Mouse (Mus musculus) embryonic facial prominence, embryonic 13.5 days (tissue): ENCODE measurements at regions not wholly inside any gene's neighbourhood (a gene's known extent, or its start where the extent isn't known, plus 50 kb on each side); places are given as distances from the start of the nearest gene placed in this dataset. TPM values are rescaled to one million over a fixed set of nuclear protein-coding genes. Genes with fewer than 3 reads are reported as not detected.

ENCODE experiments used
- ATAC-seq: fragments of 200-750 bp; cut with Nextera tagmentation; 2 replicates; pipeline ENCODE4 v1.8.0; 2017; ENCODE audit warnings: low read depth; ENCODE audit not compliant: insufficient number of reproducible peaks, insufficient read depth, low FRiP score, low TSS enrichment
- H3K27ac ChIP-seq: fragments of 300-500 bp; sonication (generic); 2 replicates; pipeline ENCODE4 v1.5.1; 2015; ENCODE audit warnings: moderate library complexity, mild to moderate bottlenecking, inconsistent platforms
- H3K27me3 ChIP-seq: fragments of 300-500 bp; sonication (generic); 2 replicates; pipeline ENCODE4 v1.6.1; 2015; ENCODE audit warnings: mild to moderate bottlenecking, inconsistent platforms
- H3K36me3 ChIP-seq: fragments of 300-500 bp; sonication (generic); 2 replicates; pipeline ENCODE4 v1.6.1; 2015; ENCODE audit warnings: mild to moderate bottlenecking, inconsistent platforms
- H3K4me1 ChIP-seq: fragments of 300-500 bp; sonication (generic); 2 replicates; pipeline ENCODE4 v1.6.1; 2015; ENCODE audit warnings: inconsistent platforms
- H3K4me2 ChIP-seq: fragments of 300-500 bp; sonication (generic); 2 replicates; pipeline ENCODE4 v1.6.1; 2015; ENCODE audit warnings: moderate library complexity, mild to moderate bottlenecking, inconsistent platforms
- H3K4me3 ChIP-seq: fragments of 300-500 bp; sonication (generic); 2 replicates; pipeline ENCODE4 v1.5.1; 2015; ENCODE audit warnings: mild to moderate bottlenecking, inconsistent platforms
- H3K9ac ChIP-seq: fragments of 300-500 bp; sonication (generic); 2 replicates; pipeline ENCODE4 v1.6.1; 2015; ENCODE audit warnings: mild to moderate bottlenecking, inconsistent platforms
- H3K9me3 ChIP-seq: fragments of 300-500 bp; sonication (generic); 2 replicates; pipeline ENCODE4 v1.6.1; 2016; ENCODE audit warnings: inconsistent platforms
- WGBS: fragments of 180-500 bp; shearing (Covaris S2); methylation state at CpG from one replicate; pipeline ENCODE4 v1.1.7; 2015; ENCODE audit warnings: mixed read lengths; 5-methylcytosine and 5-hydroxymethylcytosine counted together
- microRNA-seq: library from miRNA; unstranded; fragments of <30 nt; microRNA quantifications from one replicate; pipeline ENCODE4, GENCODE M21; 2016

DNA sequence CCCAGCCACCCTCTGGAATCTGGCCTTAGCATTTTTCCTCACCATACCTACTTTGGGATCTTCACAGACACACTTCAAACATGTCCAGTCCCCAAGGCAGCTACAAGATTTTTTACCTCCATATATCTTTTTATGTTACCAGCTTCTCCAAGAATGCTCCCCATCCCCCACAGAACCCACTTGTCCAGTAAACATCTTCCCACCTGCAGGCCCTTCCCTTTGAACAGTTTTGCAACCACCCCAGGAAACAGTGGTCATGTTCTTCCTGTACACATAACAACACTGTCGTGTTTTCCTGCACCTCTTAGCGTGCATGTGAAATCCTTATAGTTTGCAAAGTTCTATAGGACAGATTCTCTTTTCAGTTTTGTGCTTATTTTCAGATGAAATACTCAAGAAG lies 53.9 kb upstream of the Marcks start:
- no peak overlapping the region for H3K4me3 ChIP-seq
- H3K27me3 ChIP-seq: no peaks in the 10 kb centered on the region
- no peak for ATAC-seq
- H3K4me2 ChIP-seq: no peak overlapping the region
- no peaks in the 10 kb centered on the region for H3K9me3 ChIP-seq
- 86% methylated on average over 2 of the region's 2 CpGs for WGBS
- H3K9ac ChIP-seq: no peak overlapping the region
- peaks cover 3% of the 10 kb centered on the region; the same call in 1 of the 2 replicates for H3K4me1 ChIP-seq
- no peak overlapping the region for H3K27ac ChIP-seq
- H3K36me3 ChIP-seq: no peaks in the 10 kb centered on the region

GRCm38 (mm10) chr10:37190092-37190491 lies 51.4 kb upstream of the Marcks start:
- ATAC-seq: no peak
- WGBS: 83% methylated on average over 6 of the region's 6 CpGs
- H3K27me3 ChIP-seq: no peaks in the 10 kb centered on the region
- H3K4me2 ChIP-seq: no peak overlapping the region
- H3K27ac ChIP-seq: no peak overlapping the region
- no peaks in the 10 kb centered on the region for H3K36me3 ChIP-seq
- peaks cover 3% of the 10 kb centered on the region; the same call in 1 of the 2 replicates for H3K4me1 ChIP-seq
- H3K9me3 ChIP-seq: no peaks in the 10 kb centered on the region
- no peak overlapping the region for H3K4me3 ChIP-seq
- H3K9ac ChIP-seq: no peak overlapping the region

Small RNAs in the stretch of these regions (microRNA-seq; reads per million reads assigned to microRNA genes)
- gene Gm24710: not detected
